Mouse (Mus musculus) megakaryocyte, embryonic 14.5 days (primary cell): ENCODE data around the gene Rex1bd. TPM values are rescaled to one million over a fixed set of nuclear protein-coding genes. Genes with fewer than 3 reads are reported as not detected.

Experiments used
- H3K27me3 ChIP-seq: replicated peaks from 2 replicates; pipeline ENCODE3; 2012; ENCODE audit warnings: inconsistent platforms
- H3K36me3 ChIP-seq: replicated peaks from 2 replicates; pipeline ENCODE3; 2012; ENCODE audit warnings: low read length, inconsistent platforms, mixed read lengths
- H3K4me1 ChIP-seq: 2 replicates; pipeline ENCODE4 v1.6.1; 2012; ENCODE audit warnings: inconsistent platforms
- H3K4me3 ChIP-seq: replicated peaks from 2 replicates; pipeline ENCODE3; 2012; ENCODE audit warnings: moderate library complexity, mild to moderate bottlenecking, inconsistent platforms
- H3K9me3 ChIP-seq: 2 replicates; pipeline ENCODE4 v1.6.1; 2012; ENCODE audit warnings: inconsistent platforms
- FLI1 ChIP-seq: IDR thresholded peaks from 2 replicates; pipeline ENCODE4 v1.6.1; 2012; ENCODE audit warnings: low read length, inconsistent platforms, mixed read lengths
- GATA1 ChIP-seq: IDR thresholded peaks from 3 replicates; pipeline ENCODE4 v1.6.1; 2012; ENCODE audit warnings: mixed read lengths, low read length, inconsistent platforms, borderline replicate concordance
- polyA plus RNA-seq: library from polyadenylated mRNA; stranded (reverse); fragments of >175 nt; gene quantifications from 2 replicates; pipeline ENCODE4 v1.2.3, GENCODE M21; 2012; ENCODE audit warnings: low replicate concordance; ENCODE audit not compliant: insufficient read depth

Rex1bd gene
- polyA plus RNA-seq, 1 experiment = 319 TPM

- H3K4me1 ChIP-seq = peaks cover 73% of the 10 kb centered on the region
- H3K9me3 ChIP-seq = no peaks in the 10 kb centered on the region
- H3K27me3 ChIP-seq = no peaks in the 10 kb centered on the region
- H3K36me3 ChIP-seq = peaks cover 48% of the 10 kb centered on the region
- H3K4me3 ChIP-seq = peak overlapping the region; percentile 92
- TF ChIP-seq FLI1 (no peak), GATA1 (no peak)
Measured at GRCm38 (mm10) chr8:70529299-70529698, 22.7 kb upstream of the Rex1bd start.

GRCm38 (mm10) chr8:70528182-70528797 lies 21.7 kb upstream of the Rex1bd start:
- H3K27me3 ChIP-seq = no peaks in the 10 kb centered on the region
- H3K4me1 ChIP-seq = peaks cover 69% of the 10 kb centered on the region
- H3K36me3 ChIP-seq = peaks cover 39% of the 10 kb centered on the region

GRCm38 (mm10) chr8:70527512-70528181 lies 21.1 kb upstream of the Rex1bd start, which contains the start of the genes Fkbp8 and Kxd1:
TSS of gene Fkbp8 (plus strand) at chr8:70527724.
TSS of gene Kxd1 (minus strand) at chr8:70527956.
- Histone ChIP-seq H3K9me3 (no peaks in the 10 kb centered on the region), H3K4me1 (peaks cover 64% of the 10 kb centered on the region), H3K4me3 (peak within 1 kb of the TSS; percentile 96), H3K27me3 (no peaks in the 10 kb centered on the region), H3K36me3 (peaks cover 34% of the 10 kb centered on the region)
- TF ChIP-seq FLI1 (no peak), GATA1 (no peak)

More at GRCm38 (mm10) chr8:70528182-70528797, 21.7 kb upstream of the Rex1bd start:
- no peak for TF ChIP-seq FLI1
- no peak for TF ChIP-seq GATA1
- no peaks in the 10 kb centered on the region for H3K9me3 ChIP-seq
- H3K4me3 ChIP-seq = peak overlapping the region; percentile 96

- TF ChIP-seq FLI1 = no peak
- no peak for TF ChIP-seq GATA1
- Histone ChIP-seq H3K9me3 (no peaks in the 10 kb centered on the region), H3K4me3 (peak overlapping the region; percentile 96), H3K27me3 (no peaks in the 10 kb centered on the region), H3K4me1 (peaks cover 62% of the 10 kb centered on the region), H3K36me3 (peaks cover 29% of the 10 kb centered on the region)
Measured at GRCm38 (mm10) chr8:70527111-70527511, 20.6 kb upstream of the Rex1bd start.

GRCm38 (mm10) chr8:70522592-70523403 lies 16.2 kb upstream of the Rex1bd start:
- TF ChIP-seq FLI1 (no peak), GATA1 (no peak)
- H3K4me1 ChIP-seq = peaks cover 50% of the 10 kb centered on the region

GRCm38 (mm10) chr8:70519606-70520005 lies 13.1 kb upstream of the Rex1bd start:
- peaks cover 59% of the 10 kb centered on the region for H3K36me3 ChIP-seq
- peaks cover 50% of the 10 kb centered on the region for H3K4me1 ChIP-seq
- no peak for TF ChIP-seq GATA1
- no peak for TF ChIP-seq FLI1
- H3K9me3 ChIP-seq = no peaks in the 10 kb centered on the region
- H3K4me3 ChIP-seq = no peak overlapping the region
- no peaks in the 10 kb centered on the region for H3K27me3 ChIP-seq

More at GRCm38 (mm10) chr8:70522592-70523403, 16.2 kb upstream of the Rex1bd start:
- H3K9me3 ChIP-seq = no peaks in the 10 kb centered on the region
- peak overlapping the region; percentile 96 for H3K4me3 ChIP-seq
- no peaks in the 10 kb centered on the region for H3K27me3 ChIP-seq
- peaks cover 30% of the 10 kb centered on the region for H3K36me3 ChIP-seq

GRCm38 (mm10) chr8:70519043-70519442 lies 12.5 kb upstream of the Rex1bd start:
- peaks cover 64% of the 10 kb centered on the region for H3K36me3 ChIP-seq
- peaks cover 55% of the 10 kb centered on the region for H3K4me1 ChIP-seq

GRCm38 (mm10) chr8:70517940-70518643 lies 11.5 kb upstream of the Rex1bd start:
- TF ChIP-seq GATA1 = no peak
- no peak for TF ChIP-seq FLI1
- no peak overlapping the region for H3K4me3 ChIP-seq
- peaks cover 74% of the 10 kb centered on the region for H3K36me3 ChIP-seq
- H3K9me3 ChIP-seq = no peaks in the 10 kb centered on the region
- no peaks in the 10 kb centered on the region for H3K27me3 ChIP-seq
- peaks cover 57% of the 10 kb centered on the region for H3K4me1 ChIP-seq

More at GRCm38 (mm10) chr8:70519043-70519442, 12.5 kb upstream of the Rex1bd start:
- Histone ChIP-seq H3K27me3 (no peaks in the 10 kb centered on the region), H3K4me3 (no peak overlapping the region), H3K9me3 (no peaks in the 10 kb centered on the region)
- TF ChIP-seq GATA1 = no peak
- no peak for TF ChIP-seq FLI1

GRCm38 (mm10) chr8:70513441-70513840 lies 6.9 kb upstream of the Rex1bd start:
- Histone ChIP-seq H3K4me3 (no peak overlapping the region), H3K36me3 (peaks cover 72% of the 10 kb centered on the region), H3K9me3 (no peaks in the 10 kb centered on the region), H3K27me3 (no peaks in the 10 kb centered on the region), H3K4me1 (peaks cover 62% of the 10 kb centered on the region)
- TF ChIP-seq GATA1 (no peak), FLI1 (no peak)
